Mouse (Mus musculus) heart, postnatal 0 days (tissue): ENCODE measurements around the gene Zfp819.

Experiments used
- CTCF ChIP-seq: IDR thresholded peaks from 2 replicates; pipeline ENCODE4 v1.5.1; 2016; ENCODE audit warnings: antibody characterized with exemption, control low read depth, low read depth
- EP300 ChIP-seq: IDR thresholded peaks from 2 replicates; pipeline ENCODE4 v1.6.1; 2016; ENCODE audit warnings: antibody characterized with exemption, low read depth

GRCm38 (mm10) chr7:43601884-43602283 is 5.1 kb upstream of the Zfp819 start:
- TF ChIP-seq EP300 (no peak), CTCF (no peak)
